Mouse (Mus musculus): ENCODE data around the gene Sugct. TPM values are rescaled to one million over a fixed set of nuclear protein-coding genes. Genes with fewer than 3 reads are reported as not detected.

Sugct gene
- polyA plus RNA-seq, 1 experiment from 2014 or later: 9.3 TPM

DNA sequence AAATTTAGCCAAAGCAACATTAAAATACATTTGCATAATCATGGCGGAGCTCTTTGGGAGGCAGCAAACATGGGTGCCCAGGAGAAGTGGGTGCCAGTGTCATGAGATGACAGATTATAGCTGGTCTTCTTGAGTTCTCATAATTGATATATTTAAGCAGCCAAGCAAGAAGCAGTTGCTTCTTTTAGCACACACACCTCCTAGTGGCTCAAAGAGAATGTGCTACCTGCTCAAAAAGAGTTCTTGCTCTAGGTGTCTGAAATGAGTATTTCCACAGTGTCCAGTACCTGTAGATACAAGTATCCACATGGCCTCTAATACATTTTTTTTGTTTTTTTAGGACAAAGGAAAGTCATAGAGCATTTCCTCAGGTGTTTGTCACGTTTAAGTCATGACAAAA is 655.6 kb downstream of the Sugct start:
- H3K9me3 ChIP-seq (ENCODE audit: low read length): no peaks in the 10 kb centered on the region
- H3K4me2 ChIP-seq (replicated peaks; ENCODE audit: low read depth, low read length): no peak overlapping the region
- no peak for ATAC-seq
- WGBS: 79% methylated on average over 2 of the region's 2 CpGs
- H3K4me3 ChIP-seq (ENCODE audit: low read depth, low read length): no peak overlapping the region
- no peak overlapping the region for H3K27ac ChIP-seq (ENCODE audit: low read length)
- no peak for TF ChIP-seq EP300 (IDR thresholded peaks at IDR 0.05)
- 0 out of 2 replicates have a peak, but pooled peaks have one; percentile 6 for TF ChIP-seq CTCF (IDR thresholded peaks at IDR 0.05)
- DNase-seq (ENCODE audit: low spot score): no peak
- no peak overlapping the region for H3K9ac ChIP-seq (replicated peaks; ENCODE audit: low read depth)
- no peaks in the 10 kb centered on the region for H3K27me3 ChIP-seq (replicated peaks; ENCODE audit: insufficient read depth, low read length)
- no peaks in the 10 kb centered on the region for H3K36me3 ChIP-seq (ENCODE audit: insufficient read depth, low read length)
- H3K4me1 ChIP-seq (ENCODE audit: insufficient read depth, low read depth, low read length): no peaks in the 10 kb centered on the region

DNA sequence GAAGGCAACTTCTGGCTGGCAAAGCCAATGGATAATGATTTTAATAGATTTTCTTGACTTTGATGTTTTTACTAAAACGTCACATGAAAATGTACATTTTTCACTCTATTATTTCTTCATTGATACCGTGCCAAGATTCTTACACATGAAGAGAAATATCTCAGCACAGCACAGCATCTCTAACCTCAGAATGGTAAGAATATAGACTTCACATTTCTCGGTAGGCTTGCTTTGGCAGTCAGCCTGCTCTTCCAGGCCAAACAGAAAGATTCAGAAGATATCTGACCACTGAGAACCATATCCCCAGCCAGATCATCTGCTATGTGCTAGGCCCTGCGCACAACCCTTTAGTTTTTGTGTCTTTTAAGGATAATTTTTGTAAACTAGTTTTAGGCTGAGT is 657.0 kb downstream of the Sugct start:
- Histone ChIP-seq H3K4me3 (ENCODE audit: low read depth, low read length) (no peak overlapping the region), H3K4me2 (replicated peaks; ENCODE audit: low read depth, low read length) (no peak overlapping the region), H3K27me3 (replicated peaks; ENCODE audit: insufficient read depth, low read length) (no peaks in the 10 kb centered on the region), H3K9me3 (ENCODE audit: low read length) (no peaks in the 10 kb centered on the region), H3K9ac (replicated peaks; ENCODE audit: low read depth) (no peak overlapping the region), H3K4me1 (ENCODE audit: insufficient read depth, low read depth, low read length) (no peaks in the 10 kb centered on the region), H3K27ac (ENCODE audit: low read length) (no peak overlapping the region), H3K36me3 (ENCODE audit: insufficient read depth, low read length) (no peaks in the 10 kb centered on the region)
- ATAC-seq: no peak
- WGBS: 64% methylated on average over 4 of the region's 4 CpGs
- TF ChIP-seq CTCF (IDR thresholded peaks at IDR 0.05) (no peak), EP300 (IDR thresholded peaks at IDR 0.05) (no peak)
- no peak for DNase-seq (ENCODE audit: low spot score)

DNA sequence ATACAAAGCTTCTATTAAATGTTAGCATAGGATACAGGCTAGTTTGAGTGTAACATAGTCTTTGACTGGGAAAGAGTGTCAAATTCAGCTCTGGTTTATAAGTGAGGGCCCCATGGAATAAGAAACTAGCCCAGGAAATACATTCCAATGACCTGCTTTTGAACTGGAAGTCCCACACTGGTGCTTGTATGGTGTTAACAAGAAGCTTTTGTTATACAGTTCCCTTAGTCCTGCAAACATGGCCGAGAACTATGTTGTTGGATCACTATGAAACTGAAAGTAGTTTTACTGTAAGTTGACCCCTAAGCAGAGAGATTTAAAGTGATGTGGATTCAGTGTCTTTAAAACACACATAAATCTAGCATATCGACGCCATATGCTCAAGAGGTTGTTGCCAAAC is 657.5 kb downstream of the Sugct start:
- no peak overlapping the region for H3K27ac ChIP-seq (ENCODE audit: low read length)
- no peak for DNase-seq (ENCODE audit: low spot score)
- H3K4me3 ChIP-seq (ENCODE audit: low read depth, low read length): no peak overlapping the region
- no peaks in the 10 kb centered on the region for H3K27me3 ChIP-seq (replicated peaks; ENCODE audit: insufficient read depth, low read length)
- TF ChIP-seq CTCF (IDR thresholded peaks at IDR 0.05) (no peak), EP300 (IDR thresholded peaks at IDR 0.05) (no peak)
- no peak overlapping the region for H3K9ac ChIP-seq (replicated peaks; ENCODE audit: low read depth)
- no peaks in the 10 kb centered on the region for H3K9me3 ChIP-seq (ENCODE audit: low read length)
- no peaks in the 10 kb centered on the region for H3K4me1 ChIP-seq (ENCODE audit: insufficient read depth, low read depth, low read length)
- no peaks in the 10 kb centered on the region for H3K36me3 ChIP-seq (ENCODE audit: insufficient read depth, low read length)
- 55% methylated on average over 3 of the region's 3 CpGs for WGBS
- no peak for ATAC-seq
- no peak overlapping the region for H3K4me2 ChIP-seq (replicated peaks; ENCODE audit: low read depth, low read length)

DNA sequence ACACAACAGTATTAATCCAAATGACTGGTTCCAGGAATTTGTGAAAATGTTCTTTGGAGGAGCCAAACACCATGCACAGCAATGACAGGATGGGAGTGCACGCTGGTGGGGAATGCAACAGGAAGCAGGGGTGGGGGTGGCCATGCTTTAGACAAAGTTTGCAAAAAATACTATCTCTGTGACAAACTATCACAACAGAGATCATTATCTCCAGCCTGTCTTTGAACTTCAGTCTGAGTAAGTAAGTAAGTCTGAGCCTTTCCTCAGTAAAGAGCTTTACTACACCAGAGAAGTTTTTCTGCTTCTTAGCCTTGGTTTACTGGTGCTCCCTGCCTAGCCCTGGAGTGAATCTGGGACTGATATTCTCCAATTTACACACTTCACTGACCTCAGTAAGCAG is 664.6 kb downstream of the Sugct start:
- ATAC-seq: no peak
- Histone ChIP-seq H3K36me3 (ENCODE audit: insufficient read depth, low read length) (no peaks in the 10 kb centered on the region), H3K27me3 (replicated peaks; ENCODE audit: insufficient read depth, low read length) (no peaks in the 10 kb centered on the region), H3K4me1 (ENCODE audit: insufficient read depth, low read depth, low read length) (no peaks in the 10 kb centered on the region), H3K9ac (replicated peaks; ENCODE audit: low read depth) (no peak overlapping the region), H3K4me3 (ENCODE audit: low read depth, low read length) (no peak overlapping the region), H3K4me2 (replicated peaks; ENCODE audit: low read depth, low read length) (no peak overlapping the region), H3K9me3 (ENCODE audit: low read length) (no peaks in the 10 kb centered on the region), H3K27ac (ENCODE audit: low read length) (no peak overlapping the region)
- no peak for DNase-seq (ENCODE audit: low spot score)
- 44% methylated on average over 1 of the region's 1 CpGs for WGBS
- TF ChIP-seq EP300 (IDR thresholded peaks at IDR 0.05): no peak

DNA sequence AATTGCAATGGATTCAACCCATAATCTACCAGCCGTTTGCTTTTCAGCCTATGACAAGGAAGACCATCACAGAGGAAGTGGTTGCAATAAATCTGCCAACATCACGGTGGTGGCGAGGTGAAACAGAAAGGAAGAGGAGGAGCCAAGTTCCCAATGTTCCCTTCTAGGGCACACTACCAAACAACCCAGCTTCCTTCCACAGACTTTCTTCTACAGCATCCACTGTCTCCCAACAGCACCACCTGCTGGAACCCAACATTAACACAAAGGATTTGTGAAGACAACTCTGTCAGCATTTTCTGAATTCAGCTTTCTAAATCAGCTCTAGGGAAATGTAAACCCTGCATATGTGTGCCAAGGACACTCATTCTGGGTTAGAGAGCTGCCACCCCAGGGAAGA is 666.8 kb downstream of the Sugct start:
- WGBS: 32% methylated on average over 3 of the region's 3 CpGs
- no peaks in the 10 kb centered on the region for H3K9me3 ChIP-seq (ENCODE audit: low read length)
- H3K27ac ChIP-seq (ENCODE audit: low read length): no peak overlapping the region
- no peaks in the 10 kb centered on the region for H3K27me3 ChIP-seq (replicated peaks; ENCODE audit: insufficient read depth, low read length)
- H3K4me3 ChIP-seq (ENCODE audit: low read depth, low read length): no peak overlapping the region
- H3K4me2 ChIP-seq (replicated peaks; ENCODE audit: low read depth, low read length): no peak overlapping the region
- DNase-seq (ENCODE audit: low spot score) (peak; percentile 85), ATAC-seq (peak; percentile 70)
- H3K4me1 ChIP-seq (ENCODE audit: insufficient read depth, low read depth, low read length): no peaks in the 10 kb centered on the region
- H3K36me3 ChIP-seq (ENCODE audit: insufficient read depth, low read length): no peaks in the 10 kb centered on the region
- TF ChIP-seq CTCF (IDR thresholded peaks at IDR 0.05): peak; percentile 78
- TF ChIP-seq EP300 (IDR thresholded peaks at IDR 0.05): no peak
- H3K9ac ChIP-seq (replicated peaks; ENCODE audit: low read depth): no peak overlapping the region

DNA sequence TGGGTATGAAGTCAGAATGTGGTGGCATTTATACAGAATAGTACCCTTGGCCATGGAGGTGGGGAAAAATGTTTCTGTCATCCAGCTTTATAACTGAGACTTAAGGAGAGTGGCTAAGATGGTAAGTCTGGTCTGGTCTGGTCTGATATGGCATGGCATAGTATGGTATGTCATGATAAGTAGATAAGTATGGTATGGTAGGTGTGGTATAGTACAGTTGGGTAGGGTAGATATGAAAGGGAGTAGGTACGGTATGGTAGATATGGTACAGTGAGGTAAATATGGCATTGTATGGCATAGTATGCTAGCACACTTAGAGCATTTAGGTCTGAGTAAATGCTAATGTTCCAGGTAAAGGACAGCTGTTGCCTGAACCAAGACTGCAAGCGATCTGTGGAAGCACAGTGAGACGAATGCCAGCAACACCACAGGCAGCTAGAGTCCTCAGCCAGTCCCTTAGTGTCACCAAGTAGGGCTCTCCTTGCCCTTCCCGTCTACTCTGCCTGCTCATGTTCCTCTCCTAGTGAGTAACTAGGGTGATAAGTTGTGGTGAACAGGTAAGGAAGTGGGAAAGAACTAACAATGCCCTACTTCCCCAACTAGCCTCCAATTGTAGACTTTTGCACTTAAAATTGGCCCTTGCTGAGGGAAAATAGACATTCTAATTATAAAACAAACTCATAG is 667.4 kb downstream of the Sugct start:
- TF ChIP-seq CTCF (IDR thresholded peaks at IDR 0.05): no peak
- TF ChIP-seq EP300 (IDR thresholded peaks at IDR 0.05): no peak
- ATAC-seq (peak; percentile 37; the same call in 1 of the 2 replicates), DNase-seq (ENCODE audit: low spot score) (no peak)
- Histone ChIP-seq H3K27me3 (replicated peaks; ENCODE audit: insufficient read depth, low read length) (no peaks in the 10 kb centered on the region), H3K9ac (replicated peaks; ENCODE audit: low read depth) (no peak overlapping the region), H3K4me2 (replicated peaks; ENCODE audit: low read depth, low read length) (no peak overlapping the region), H3K4me1 (ENCODE audit: insufficient read depth, low read depth, low read length) (no peaks in the 10 kb centered on the region), H3K4me3 (ENCODE audit: low read depth, low read length) (no peak overlapping the region), H3K27ac (ENCODE audit: low read length) (no peak overlapping the region), H3K36me3 (ENCODE audit: insufficient read depth, low read length) (no peaks in the 10 kb centered on the region), H3K9me3 (ENCODE audit: low read length) (no peaks in the 10 kb centered on the region)
- 87% methylated on average over 4 of the region's 4 CpGs for WGBS

DNA sequence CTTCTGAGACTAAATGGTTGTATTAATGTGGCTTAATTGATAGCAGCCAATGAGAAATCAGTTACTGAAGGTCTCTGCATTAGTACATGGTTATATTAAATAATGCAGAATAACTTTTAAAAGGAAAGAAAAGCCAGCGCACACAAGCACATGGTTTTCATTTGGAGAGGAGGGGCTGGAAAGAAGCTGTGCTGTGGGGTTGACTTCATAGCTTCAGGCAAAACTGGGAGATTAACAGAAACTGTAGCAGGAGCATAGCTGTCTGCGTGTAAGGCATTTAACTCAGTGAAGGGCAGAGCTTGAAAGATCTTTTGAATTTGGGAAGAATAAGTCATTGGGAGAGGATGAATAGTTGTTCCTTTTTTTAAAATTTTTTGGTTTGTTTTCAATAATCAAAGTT is 668.4 kb downstream of the Sugct start:
- no peak for TF ChIP-seq CTCF (IDR thresholded peaks at IDR 0.05)
- TF ChIP-seq EP300 (IDR thresholded peaks at IDR 0.05): no peak
- Histone ChIP-seq H3K27me3 (replicated peaks; ENCODE audit: insufficient read depth, low read length) (no peaks in the 10 kb centered on the region), H3K36me3 (ENCODE audit: insufficient read depth, low read length) (no peaks in the 10 kb centered on the region), H3K4me1 (ENCODE audit: insufficient read depth, low read depth, low read length) (no peaks in the 10 kb centered on the region), H3K4me2 (replicated peaks; ENCODE audit: low read depth, low read length) (no peak overlapping the region), H3K9me3 (ENCODE audit: low read length) (no peaks in the 10 kb centered on the region), H3K4me3 (ENCODE audit: low read depth, low read length) (no peak overlapping the region), H3K27ac (ENCODE audit: low read length) (no peak overlapping the region), H3K9ac (replicated peaks; ENCODE audit: low read depth) (no peak overlapping the region)
- DNase-seq (ENCODE audit: low spot score) (no peak), ATAC-seq (no peak)
- 89% methylated on average over 2 of the region's 2 CpGs for WGBS
